Mouse (Mus musculus) Muller cell, postnatal 12 days (primary cell): Measurements from ENCODE around the gene Dag1.

ENCODE experiments used
- DNase-seq: peaks from one replicate; pipeline ENCODE4 v3.0.0-alpha.2; 2015; ENCODE audit errors: inconsistent ontology term

Dag1 gene

DNA sequence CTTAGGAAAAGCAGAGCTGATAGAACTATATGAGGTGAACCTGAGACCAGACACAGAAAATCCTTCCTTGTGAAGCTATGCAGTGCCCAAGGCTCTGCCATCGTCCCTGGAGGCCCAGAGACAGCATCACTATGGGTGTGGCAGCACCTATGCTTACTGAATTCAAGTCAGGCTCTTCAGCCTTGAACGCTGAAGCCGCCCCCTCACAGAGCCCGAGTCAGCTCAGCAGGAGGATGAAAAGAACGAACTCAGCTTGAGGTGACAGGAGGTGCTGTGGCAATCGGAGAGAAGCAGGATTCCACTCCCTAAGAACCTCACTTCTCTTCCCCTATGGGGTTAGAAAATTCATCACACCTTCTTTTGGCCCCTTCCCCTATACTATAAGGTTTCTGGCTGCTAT is 76.1 kb downstream of the Dag1 start:
- no peak for DNase-seq

DNA sequence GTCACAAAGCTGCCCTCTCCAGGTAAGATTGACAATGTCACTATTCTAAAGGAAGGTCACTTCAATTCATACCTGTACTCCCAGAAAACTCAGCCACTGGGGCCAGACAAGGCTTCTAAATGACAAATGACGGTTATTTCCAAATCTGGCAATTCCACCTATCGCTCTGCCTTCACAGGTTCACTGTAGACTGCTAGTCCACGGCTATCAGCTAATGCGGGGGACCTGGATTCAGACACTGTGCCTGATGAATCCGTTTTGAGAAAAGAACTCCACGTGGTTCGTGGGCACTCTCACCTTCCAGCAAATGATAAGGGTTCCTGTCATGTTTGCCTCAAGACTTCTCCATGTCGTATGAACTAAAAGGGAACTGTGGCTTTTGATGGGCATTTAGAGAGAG is 78.0 kb downstream of the Dag1 start:
- DNase-seq = no peak

GRCm38 (mm10) chr9:108183531-108183994 is 80.2 kb downstream of the Dag1 start:
- DNase-seq = no peak

- DNase-seq = no peak
Observed at GRCm38 (mm10) chr9:108182806-108183506, 80.8 kb downstream of the Dag1 start.

DNA sequence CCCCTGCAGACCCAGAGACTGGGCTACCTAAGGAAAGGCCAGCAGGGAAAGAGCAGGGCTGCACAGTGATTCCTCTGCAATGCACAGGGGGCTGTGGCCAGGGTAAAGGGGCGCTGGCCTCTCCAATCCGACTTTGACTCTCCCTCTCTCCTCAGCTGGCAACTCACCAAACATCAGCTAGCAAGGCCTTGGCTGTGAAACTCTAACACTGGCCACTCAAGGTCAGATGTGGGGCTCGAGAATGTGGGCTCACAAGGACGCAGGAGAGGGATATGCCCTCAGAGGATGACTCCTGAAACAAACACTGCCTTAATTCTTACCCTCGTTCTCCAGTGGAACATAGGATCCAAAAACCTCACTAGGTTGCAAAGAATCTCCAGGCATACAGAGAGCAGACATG is 85.4 kb downstream of the Dag1 start:
- DNase-seq = no peak

DNA sequence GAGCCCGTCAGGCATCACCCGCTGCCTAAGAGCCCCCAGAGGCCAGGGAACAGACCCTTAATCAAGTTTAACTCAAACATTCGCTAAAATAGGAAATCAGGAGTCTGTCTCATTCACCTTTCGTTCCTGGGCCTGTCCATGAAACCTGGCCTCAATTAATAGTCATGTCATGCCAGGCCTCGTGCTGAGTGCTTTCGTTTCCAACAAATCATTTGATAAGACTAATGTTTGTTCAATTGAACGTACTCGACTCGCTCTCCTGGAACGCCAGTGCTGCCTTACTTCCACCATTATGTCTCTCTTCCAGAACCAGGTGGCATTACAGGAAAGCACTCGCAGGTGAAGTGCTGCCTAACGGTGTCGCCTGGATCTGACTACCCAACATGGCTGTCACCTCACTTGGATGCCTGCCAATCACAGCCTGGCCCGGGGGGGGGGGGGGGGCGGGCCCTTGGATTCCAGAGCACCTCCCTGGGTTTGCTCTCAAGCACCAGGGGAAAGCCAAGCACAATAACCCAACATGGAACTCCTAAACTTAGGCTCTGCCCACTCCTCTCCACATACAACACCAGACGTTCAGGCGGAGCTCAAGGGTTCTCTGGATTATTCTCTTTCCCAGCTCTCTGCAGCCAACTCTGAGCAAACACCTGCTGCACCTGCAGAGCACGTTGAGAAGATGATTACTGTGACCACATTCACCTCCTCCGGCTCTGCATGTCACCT is 88.5 kb downstream of the Dag1 start:
- DNase-seq = no peak

DNA sequence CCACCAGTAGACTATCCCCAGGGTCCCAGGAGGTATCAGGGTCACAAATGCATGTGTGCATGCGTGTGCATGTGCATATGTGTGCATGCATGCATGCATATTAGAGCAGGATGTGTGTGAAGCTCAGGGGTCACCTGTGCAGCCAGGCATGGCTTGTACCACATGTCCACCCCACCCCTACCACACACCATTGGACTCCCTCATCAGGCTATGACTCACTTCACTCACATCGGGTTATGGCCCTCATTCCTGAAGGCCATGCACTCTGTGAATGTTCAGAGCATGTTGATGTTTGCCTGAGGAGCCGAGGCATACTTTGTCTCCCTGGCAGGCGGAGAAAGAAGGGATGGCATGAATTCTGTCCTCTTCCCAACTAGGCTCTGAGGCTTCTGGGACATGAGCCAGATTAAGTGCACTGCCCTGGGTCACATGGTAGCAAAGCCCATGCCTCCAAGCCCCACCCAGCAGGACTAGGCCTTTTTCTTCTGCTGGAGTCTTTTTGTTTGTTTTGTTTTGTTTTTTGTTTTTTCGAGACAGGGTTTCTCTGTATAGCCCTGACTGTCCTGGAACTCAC is 90.9 kb downstream of the Dag1 start:
- DNase-seq = no peak

DNA sequence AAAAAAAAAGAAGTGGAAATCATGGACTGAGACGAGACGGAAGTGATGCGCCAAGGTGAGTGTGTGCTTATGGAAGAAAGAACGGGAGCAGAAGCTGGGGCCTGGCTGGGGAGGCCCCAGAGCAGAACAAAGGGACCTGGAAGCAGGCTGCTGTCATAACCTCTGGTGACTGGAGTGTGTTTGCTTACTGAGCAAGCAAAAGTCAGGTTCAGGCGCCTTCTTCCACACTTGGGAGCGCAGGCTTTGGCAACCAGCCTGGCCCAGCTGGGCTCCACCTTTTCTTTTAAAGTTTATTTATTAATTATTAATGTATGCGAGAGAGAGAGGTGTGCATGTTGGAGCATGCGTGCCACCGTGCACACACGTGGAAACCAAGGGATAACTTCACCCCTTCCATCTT is 94.0 kb downstream of the Dag1 start:
- DNase-seq = no peak

DNA sequence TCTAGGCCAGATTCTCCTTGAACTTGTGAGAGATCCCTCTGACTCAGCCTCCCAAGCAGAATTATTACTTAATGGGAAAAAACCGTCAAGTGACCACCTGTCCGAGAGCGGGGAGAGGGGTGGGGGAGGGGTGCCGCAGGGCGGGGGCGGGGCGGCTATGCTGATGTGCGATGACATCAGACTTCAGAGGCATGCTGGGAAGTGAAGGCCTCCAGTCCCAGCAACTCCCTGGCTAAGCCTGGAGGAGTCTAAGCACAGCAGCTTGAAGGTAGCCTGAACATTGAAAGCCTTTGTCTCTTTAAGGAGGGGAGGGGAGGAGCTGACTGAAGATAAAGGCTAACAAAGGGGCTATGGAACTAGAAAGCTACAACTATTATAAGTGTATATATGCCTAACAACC is 98.6 kb downstream of the Dag1 start:
- DNase-seq = no peak

- DNase-seq = no peak
Observed at GRCm38 (mm10) chr9:108163646-108164284, 100.0 kb downstream of the Dag1 start.

- DNase-seq = no peak
Observed at GRCm38 (mm10) chr9:108157891-108158290, 105.9 kb downstream of the Dag1 start.

GRCm38 (mm10) chr9:108157451-108157850 is 106.3 kb downstream of the Dag1 start:
- no peak for DNase-seq

- DNase-seq = no peak
Observed at GRCm38 (mm10) chr9:108156786-108157185, 107.0 kb downstream of the Dag1 start.

DNA sequence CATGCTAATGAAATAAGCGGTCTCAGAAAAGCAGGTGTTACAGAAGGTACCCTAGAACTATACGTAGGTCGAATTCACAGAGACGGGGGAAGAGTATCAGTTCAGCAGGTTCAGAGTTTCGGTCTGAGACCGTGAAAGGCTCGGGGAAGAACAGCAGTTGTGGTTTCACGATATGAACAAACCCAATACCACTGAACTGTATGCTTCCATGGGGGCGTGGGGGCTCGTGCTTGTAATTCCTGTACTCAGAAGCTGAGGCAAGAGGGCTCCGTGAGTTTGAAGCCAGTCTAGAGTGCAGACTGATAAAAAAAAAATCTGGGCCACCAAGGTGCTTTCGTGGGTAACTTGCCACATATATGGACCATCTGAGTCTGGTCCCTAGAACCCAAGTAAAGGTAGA is 108.9 kb downstream of the Dag1 start:
- DNase-seq = no peak
